Mouse (Mus musculus) liver, embryonic 11.5 days (tissue): ENCODE results near the gene Hcn3. TPM values are rescaled to one million over a fixed set of nuclear protein-coding genes. Genes with fewer than 3 reads are reported as not detected.
A peak's percentile ranks its signal among the peaks of the same experiment; 100 is the strongest.
"Not testable (repeated sequence)": the region's sequence is repeated elsewhere in the genome, so short reads cannot be mapped to it uniquely, and the experiment has no call there.

Experiments
- ATAC-seq: fragments of 200-750 bp; cut with Nextera tagmentation; replicated peaks from 2 replicates; pipeline ENCODE4 v1.8.0; 2017; ENCODE audit warnings: moderate number of reproducible peaks, mild to moderate bottlenecking, moderate TSS enrichment, moderate library complexity; ENCODE audit not compliant: low FRiP score
- DNase-seq: peaks from one replicate; pipeline ENCODE4 v3.0.0-alpha.2; 2017; ENCODE audit warnings: low spot score
- H3K27ac ChIP-seq: fragments of 300-500 bp; sonication (generic); 2 replicates; pipeline ENCODE4 v1.5.1; 2014; ENCODE audit warnings: mild to moderate bottlenecking, low read depth, low read length, control low read depth
- H3K27me3 ChIP-seq: fragments of 300-500 bp; sonication (generic); replicated peaks from 2 replicates; pipeline ENCODE4 v1.6.1; 2014; ENCODE audit warnings: low read length, mixed read lengths; ENCODE audit not compliant: control insufficient read depth, insufficient read depth
- H3K36me3 ChIP-seq: fragments of 300-500 bp; sonication (generic); 2 replicates; pipeline ENCODE4 v1.6.1; 2014; ENCODE audit warnings: mild to moderate bottlenecking, low read length, moderate library complexity, mixed read lengths; ENCODE audit not compliant: control insufficient read depth, insufficient read depth
- H3K4me1 ChIP-seq: fragments of 300-500 bp; sonication (generic); replicated peaks from 2 replicates; pipeline ENCODE4 v1.6.1; 2014; ENCODE audit warnings: low read length, mixed read lengths; ENCODE audit not compliant: control insufficient read depth, insufficient read depth
- H3K4me2 ChIP-seq: fragments of 300-500 bp; sonication (generic); 2 replicates; pipeline ENCODE4 v1.6.1; 2014; ENCODE audit warnings: mild to moderate bottlenecking, control low read depth, moderate library complexity
- H3K4me3 ChIP-seq: fragments of 300-500 bp; sonication (generic); 2 replicates; pipeline ENCODE4 v1.5.1; 2014; ENCODE audit warnings: low read depth, low read length, control low read depth
- H3K9ac ChIP-seq: fragments of 300-500 bp; sonication (generic); 2 replicates; pipeline ENCODE4 v1.6.1; 2014; ENCODE audit warnings: low read depth, low read length, control low read depth
- H3K9me3 ChIP-seq: fragments of 300-500 bp; sonication (generic); 2 replicates; pipeline ENCODE4 v1.6.1; 2016; ENCODE audit warnings: low read length, inconsistent platforms, mixed read lengths; ENCODE audit not compliant: control insufficient read depth
- WGBS: fragments of 180-500 bp; shearing (Covaris S2); extraction: QIAGEN DNeasy Blood & Tissue Kit; methylation state at CpG from one replicate; pipeline ENCODE4 v1.1.7; 2014; 5-methylcytosine and 5-hydroxymethylcytosine counted together
- polyA plus RNA-seq: library from polyadenylated mRNA; unstranded; fragments of >200 nt; fragmentation: Nextera tagmentation; extraction: Ambion mirVana; gene quantifications from 2 replicates; pipeline ENCODE4 v1.2.1, GENCODE M21; 2014

Gene Hcn3
- polyA plus RNA-seq, 1 experiment from 2014 or later = 1.6 TPM

DNA sequence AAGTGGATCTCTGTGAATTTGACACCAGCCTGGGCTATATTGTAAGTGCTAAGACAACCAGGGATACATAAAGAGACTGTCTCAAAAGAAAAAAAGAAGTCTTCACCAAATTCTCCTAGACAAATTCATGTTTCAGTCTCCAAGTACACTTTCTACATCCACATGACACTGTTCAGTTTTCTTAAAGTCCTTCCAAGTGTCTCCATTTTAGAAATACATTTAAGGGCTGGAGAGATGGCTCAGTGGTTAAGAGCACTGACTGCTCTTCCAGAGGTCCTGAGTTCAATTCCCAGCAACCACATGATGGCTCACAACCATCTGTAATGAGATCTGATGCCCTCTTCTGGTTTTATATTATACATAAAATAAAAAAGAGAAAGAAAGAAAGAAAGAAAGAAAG, 1.2 kb upstream of the Hcn3 start:
- H3K9ac ChIP-seq, H3K9me3 ChIP-seq, H3K27ac ChIP-seq, ATAC-seq, DNase-seq, H3K27me3 ChIP-seq, H3K4me2 ChIP-seq, H3K36me3 ChIP-seq, H3K4me3 ChIP-seq: not testable (repeated sequence)
- H3K4me1 ChIP-seq = peaks cover 24% of the 10 kb centered on the region

DNA sequence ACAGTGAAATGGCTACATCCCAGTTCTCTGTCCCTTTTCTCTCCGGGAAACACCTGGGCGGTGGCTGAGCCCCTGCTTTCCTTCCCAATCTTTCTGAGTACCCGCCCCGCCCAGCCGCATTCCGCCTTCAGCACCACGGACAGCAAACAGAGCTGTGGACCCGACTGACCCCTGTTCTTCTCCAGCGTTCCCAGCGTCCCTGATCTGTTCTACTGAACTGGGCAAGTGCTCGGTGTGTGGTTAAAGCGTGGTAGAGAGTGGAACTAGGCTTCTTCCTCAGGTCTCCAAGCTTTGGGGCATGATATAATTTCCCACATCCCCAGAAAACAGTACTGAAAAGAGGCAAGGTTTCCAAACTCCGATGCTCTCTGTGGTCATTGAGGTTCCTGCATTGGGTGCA, 785 bp downstream of the Hcn3 start:
- Histone ChIP-seq H3K9ac (no peak overlapping the region), H3K4me1 (peaks cover 16% of the 10 kb centered on the region), H3K9me3 (no peaks in the 10 kb centered on the region), H3K4me2 (peak overlapping the region; percentile 100), H3K27me3 (peaks cover 6% of the 10 kb centered on the region; the same call in 1 of the 2 replicates), H3K36me3 (no peaks in the 10 kb centered on the region), H3K4me3 (peak overlapping the region; percentile 71), H3K27ac (no peak overlapping the region)
- DNase-seq (peak; percentile 83), ATAC-seq (no peak)
- WGBS = 1% methylated on average over 13 of the region's 13 CpGs

DNA sequence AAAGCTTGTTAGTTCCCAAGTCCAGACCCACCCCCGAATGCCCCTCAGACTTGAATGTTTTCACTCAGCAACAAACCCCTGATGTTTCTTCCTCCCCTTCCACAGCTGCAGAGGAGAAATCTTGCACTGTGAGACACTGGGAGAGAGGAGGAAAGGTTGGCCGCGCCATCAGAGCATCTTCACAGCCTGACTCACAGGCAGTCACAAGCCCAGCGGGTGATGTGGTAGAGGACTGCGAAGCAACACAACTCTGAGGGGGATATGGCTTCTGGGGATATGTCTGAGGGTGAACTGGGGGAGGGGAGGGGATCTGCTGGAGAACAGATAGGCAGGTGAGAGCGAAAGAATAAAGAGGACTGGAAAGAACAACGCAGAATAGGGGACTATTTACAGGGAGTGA, 1.3 kb downstream of the Hcn3 start:
- DNase-seq (no peak), ATAC-seq (no peak)
- 25% methylated on average over 7 of the region's 7 CpGs for WGBS
- H3K27me3 ChIP-seq = peaks cover 6% of the 10 kb centered on the region; the same call in 1 of the 2 replicates
- H3K4me2 ChIP-seq = peak overlapping the region; percentile 100
- H3K27ac ChIP-seq = no peak overlapping the region
- H3K4me3 ChIP-seq = no peak overlapping the region
- H3K4me1 ChIP-seq = peaks cover 11% of the 10 kb centered on the region
- H3K36me3 ChIP-seq = no peaks in the 10 kb centered on the region
- H3K9me3 ChIP-seq = no peaks in the 10 kb centered on the region
- H3K9ac ChIP-seq = no peak overlapping the region

DNA sequence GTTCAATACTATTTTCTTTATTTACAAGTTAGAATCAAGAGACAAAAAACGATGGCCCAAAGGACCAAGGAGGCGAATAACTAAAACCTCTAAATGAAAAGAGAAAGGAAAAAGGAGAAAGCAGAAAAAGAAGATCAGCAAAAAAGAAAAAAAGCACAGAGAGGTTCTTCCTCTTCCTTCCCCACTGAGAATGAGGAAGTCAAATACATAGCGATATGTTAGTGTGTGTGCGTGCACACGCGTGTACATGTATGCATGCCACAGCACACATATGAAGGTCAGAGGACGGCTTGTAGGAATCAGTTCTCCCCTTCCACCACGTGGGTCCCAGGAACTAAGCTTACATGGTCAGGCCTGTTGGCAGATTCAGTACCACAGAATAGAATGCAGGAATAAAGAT, 3.0 kb downstream of the Hcn3 start:
- peaks cover 16% of the 10 kb centered on the region for H3K4me1 ChIP-seq
- no peak overlapping the region for H3K9ac ChIP-seq
- H3K27ac ChIP-seq = no peak overlapping the region
- DNase-seq = no peak
- no peaks in the 10 kb centered on the region for H3K9me3 ChIP-seq
- H3K27me3 ChIP-seq = peaks cover 6% of the 10 kb centered on the region; the same call in 1 of the 2 replicates
- no peak overlapping the region for H3K4me3 ChIP-seq
- H3K36me3 ChIP-seq = no peaks in the 10 kb centered on the region
- H3K4me2 ChIP-seq = no peak overlapping the region
- 81% methylated on average over 8 of the region's 8 CpGs for WGBS
- no peak for ATAC-seq

DNA sequence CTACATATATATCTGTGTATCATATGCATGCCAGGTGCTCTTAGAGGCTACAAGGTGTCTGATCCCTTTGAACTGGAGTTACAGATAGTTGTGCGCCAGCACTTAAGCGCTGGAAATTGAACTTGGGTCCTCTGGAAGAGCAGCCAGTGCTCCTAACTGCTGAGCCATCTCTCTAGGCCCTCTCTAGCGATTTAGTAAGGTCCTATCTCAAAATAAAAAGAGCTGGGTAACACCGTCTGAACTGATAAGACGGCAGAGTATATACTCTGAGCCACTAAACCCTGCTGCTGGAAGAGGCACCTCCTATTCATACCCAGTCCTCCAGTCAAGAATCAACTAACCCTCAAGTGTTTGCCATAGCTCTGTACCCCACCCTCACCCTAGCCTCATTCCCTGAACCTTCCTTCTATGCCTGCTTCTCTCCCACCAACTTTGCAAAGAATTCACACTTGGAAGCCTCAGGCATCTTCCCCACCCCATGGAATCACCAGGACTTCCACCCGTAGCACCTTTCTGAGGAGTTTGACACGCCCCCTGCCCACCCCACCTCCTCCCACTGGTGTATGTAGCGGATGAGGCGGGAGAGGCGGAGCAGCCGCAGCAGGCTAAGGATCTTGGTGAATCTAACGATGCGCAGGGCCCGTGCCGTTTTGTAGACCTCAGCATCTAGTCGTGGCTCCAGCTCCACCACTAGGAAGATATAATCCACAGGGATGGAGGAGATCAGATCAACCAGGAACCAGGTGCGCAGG, 7.7 kb downstream of the Hcn3 start:
- 46% methylated on average over 17 of the region's 17 CpGs for WGBS
- ATAC-seq = 0 out of 2 replicates have a peak, but pooled peaks have one; percentile 21
- H3K4me2 ChIP-seq = peak overlapping the region; percentile 2; the same call in 1 of the 2 replicates

DNA sequence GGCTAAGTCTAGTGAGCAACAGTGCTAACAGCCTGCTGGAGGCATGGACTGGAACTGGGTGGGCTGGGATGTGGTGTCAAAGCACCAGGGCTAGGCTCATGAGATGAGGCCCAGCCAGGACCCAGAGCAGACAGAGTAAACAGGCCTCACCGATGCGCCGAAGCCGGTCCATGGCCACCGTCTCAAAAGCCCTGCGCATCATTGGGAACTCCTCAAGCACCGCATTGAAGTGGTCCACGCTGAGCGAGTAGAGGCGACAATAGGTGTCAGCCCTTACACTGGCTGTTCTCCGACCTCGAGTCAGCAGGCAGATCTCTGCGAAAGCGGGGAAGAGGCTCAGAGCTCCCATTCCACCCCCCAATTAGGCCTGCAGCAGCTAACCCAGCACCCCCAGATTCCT, 11.4 kb downstream of the Hcn3 start:
- 68% methylated on average over 14 of the region's 14 CpGs for WGBS
- H3K36me3 ChIP-seq = peaks cover 12% of the 10 kb centered on the region; the same call in 1 of the 2 replicates
- peaks cover 23% of the 10 kb centered on the region; the same call in 1 of the 2 replicates for H3K4me1 ChIP-seq
- no peak overlapping the region for H3K27ac ChIP-seq
- no peaks in the 10 kb centered on the region for H3K9me3 ChIP-seq
- no peak for DNase-seq
- no peak for ATAC-seq
- H3K9ac ChIP-seq = 0 out of 2 replicates have a peak overlapping the region, but pooled peaks have one; percentile 11
- H3K27me3 ChIP-seq = peaks cover 26% of the 10 kb centered on the region
- peak overlapping the region; percentile 32; the same call in 1 of the 2 replicates for H3K4me3 ChIP-seq
- H3K4me2 ChIP-seq = peak overlapping the region; percentile 11; the same call in 1 of the 2 replicates

More for the DNA sequence above, 7.7 kb downstream of the Hcn3 start:
- H3K36me3 ChIP-seq = no peaks in the 10 kb centered on the region
- no peak overlapping the region for H3K27ac ChIP-seq
- H3K4me1 ChIP-seq = peaks cover 18% of the 10 kb centered on the region; the same call in 1 of the 2 replicates
- H3K4me3 ChIP-seq = no peak overlapping the region
- H3K9ac ChIP-seq = no peak overlapping the region
- DNase-seq = no peak
- H3K27me3 ChIP-seq = peaks cover 22% of the 10 kb centered on the region
- H3K9me3 ChIP-seq = no peaks in the 10 kb centered on the region

DNA sequence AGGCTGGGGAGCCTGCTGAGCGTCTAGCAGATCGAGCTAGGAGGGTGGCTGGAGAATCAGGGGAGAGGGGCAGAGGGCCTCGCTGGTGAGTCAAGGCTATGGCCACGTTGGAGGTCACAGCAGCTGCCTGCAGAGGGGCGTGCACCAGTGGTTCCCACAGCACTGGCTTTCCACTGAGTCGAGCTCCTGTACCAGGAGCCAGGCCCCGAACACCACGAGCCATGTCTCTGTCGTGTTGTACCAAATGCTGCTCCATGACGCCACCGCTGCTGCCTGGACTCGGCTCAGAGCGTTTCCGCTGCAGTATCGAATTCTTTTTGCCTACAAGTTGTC, 12.1 kb downstream of the Hcn3 start:
- no peak for DNase-seq

DNA sequence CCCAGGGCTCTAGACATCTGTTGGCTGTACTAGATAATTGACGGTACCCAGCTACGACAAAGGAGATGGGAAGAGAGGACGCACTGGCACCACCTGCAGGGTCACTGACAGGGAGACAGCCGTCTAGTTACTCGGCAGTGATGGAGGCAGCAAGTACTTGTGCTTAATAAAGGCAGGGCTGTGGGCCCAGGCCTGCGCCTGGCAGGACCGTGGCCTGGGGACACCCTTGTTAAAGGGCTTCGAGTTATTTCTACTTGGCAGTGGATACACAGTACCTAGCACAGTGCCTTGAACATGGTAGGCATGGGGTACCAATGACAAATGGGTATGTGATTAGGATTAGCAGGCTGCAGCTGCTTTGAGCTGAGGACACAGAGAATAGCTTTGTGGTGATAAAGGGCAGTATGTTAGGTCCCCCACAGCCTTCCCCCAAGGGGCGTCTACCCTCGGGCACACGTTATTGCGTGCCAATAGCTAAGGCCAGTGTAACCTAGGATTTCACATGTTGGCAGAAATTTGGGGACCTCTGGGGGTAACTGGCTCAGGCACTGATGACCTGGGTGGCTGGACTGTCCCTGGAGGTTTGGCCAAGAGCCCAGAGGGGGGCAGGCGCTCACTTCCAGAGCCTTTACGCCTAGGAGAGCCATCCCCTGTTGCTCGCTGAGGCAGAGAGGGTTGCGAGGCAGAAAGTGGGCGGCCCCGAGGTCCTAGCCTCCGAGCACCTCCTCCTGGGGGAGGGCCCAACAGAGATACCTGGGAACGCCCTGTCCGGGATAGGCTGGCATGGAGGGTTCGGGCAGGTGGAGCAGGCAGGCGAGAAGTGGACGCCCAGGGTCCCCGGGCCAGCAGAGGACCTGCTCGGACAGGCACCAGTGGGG, 12.7 kb downstream of the Hcn3 start:
- Histone ChIP-seq H3K9ac (peak overlapping the region; percentile 61), H3K27me3 (peaks cover 26% of the 10 kb centered on the region), H3K27ac (peak overlapping the region; percentile 73), H3K36me3 (peaks cover 18% of the 10 kb centered on the region), H3K4me2 (peak overlapping the region; percentile 72), H3K9me3 (no peaks in the 10 kb centered on the region), H3K4me1 (peaks cover 22% of the 10 kb centered on the region; the same call in 1 of the 2 replicates), H3K4me3 (peak overlapping the region; percentile 32)
- 22% methylated on average over 26 of the region's 26 CpGs for WGBS
- DNase-seq (peak; percentile 82), ATAC-seq (peak; percentile 89)

More for the DNA sequence above, 12.1 kb downstream of the Hcn3 start:
- peak overlapping the region; percentile 72 for H3K4me2 ChIP-seq
- ATAC-seq = peak; percentile 49
- peaks cover 23% of the 10 kb centered on the region; the same call in 1 of the 2 replicates for H3K4me1 ChIP-seq
- WGBS = 9% methylated on average over 15 of the region's 15 CpGs
- no peaks in the 10 kb centered on the region for H3K9me3 ChIP-seq
- peak overlapping the region; percentile 61 for H3K9ac ChIP-seq
- peak overlapping the region; percentile 32 for H3K4me3 ChIP-seq
- peaks cover 15% of the 10 kb centered on the region for H3K36me3 ChIP-seq
- peaks cover 26% of the 10 kb centered on the region for H3K27me3 ChIP-seq
- H3K27ac ChIP-seq = peak overlapping the region; percentile 73
